Mouse (Mus musculus) midbrain, embryonic 16.5 days (tissue): ENCODE data around the gene Unc13b. TPM values are rescaled to one million over a fixed set of nuclear protein-coding genes. Genes with fewer than 3 reads are reported as not detected.
A peak's percentile ranks its signal among the peaks of the same experiment; 100 is the strongest.

Experiments used
- ATAC-seq: fragments of 200-750 bp; cut with Nextera tagmentation; 2 replicates; pipeline ENCODE4 v1.8.0; 2017; ENCODE audit warnings: moderate TSS enrichment
- H3K27ac ChIP-seq: fragments of 300-500 bp; sonication (generic); 2 replicates; pipeline ENCODE4 v1.5.1; 2014; ENCODE audit warnings: mild to moderate bottlenecking, low read length, mixed read lengths
- H3K27me3 ChIP-seq: fragments of 300-500 bp; sonication (generic); 2 replicates; pipeline ENCODE4 v1.6.1; 2014; ENCODE audit warnings: low read depth, low read length, mixed read lengths; ENCODE audit not compliant: control insufficient read depth, insufficient read depth
- H3K36me3 ChIP-seq: fragments of 300-500 bp; sonication (generic); 2 replicates; pipeline ENCODE4 v1.6.1; 2014; ENCODE audit warnings: mild to moderate bottlenecking, low read length, moderate library complexity, mixed read lengths; ENCODE audit not compliant: control insufficient read depth, insufficient read depth
- H3K4me1 ChIP-seq: fragments of 300-500 bp; sonication (generic); 2 replicates; pipeline ENCODE4 v1.6.1; 2014; ENCODE audit warnings: mild to moderate bottlenecking, low read length, mixed read lengths; ENCODE audit not compliant: control insufficient read depth, insufficient read depth
- H3K4me2 ChIP-seq: fragments of 300-500 bp; sonication (generic); 2 replicates; pipeline ENCODE4 v1.6.1; 2014; ENCODE audit warnings: mild to moderate bottlenecking, low read length, mixed read lengths
- H3K4me3 ChIP-seq: fragments of 300-500 bp; sonication (generic); 2 replicates; pipeline ENCODE4 v1.5.1; 2014; ENCODE audit warnings: low read depth, mild to moderate bottlenecking, low read length, moderate library complexity, mixed read lengths
- H3K9ac ChIP-seq: fragments of 300-500 bp; sonication (generic); 2 replicates; pipeline ENCODE4 v1.6.1; 2014; ENCODE audit warnings: low read depth, low read length, mixed read lengths
- H3K9me3 ChIP-seq: fragments of 300-500 bp; sonication (generic); replicated peaks from 2 replicates; pipeline ENCODE4 v1.6.1; 2014; ENCODE audit warnings: mild to moderate bottlenecking, low read length, mixed read lengths; ENCODE audit not compliant: control insufficient read depth, poor library complexity, severe bottlenecking
- WGBS: fragments of 180-500 bp; shearing (Covaris S2); extraction: QIAGEN DNeasy Blood & Tissue Kit; methylation state at CpG from one replicate; pipeline ENCODE4 v1.1.7; 2014; 5-methylcytosine and 5-hydroxymethylcytosine counted together
- polyA plus RNA-seq: library from polyadenylated mRNA; unstranded; fragments of >200 nt; fragmentation: Nextera tagmentation; extraction: Ambion mirVana; gene quantifications from 2 replicates; pipeline ENCODE4 v1.2.1, GENCODE M21; 2015

Gene Unc13b
- polyA plus RNA-seq, 1 experiment from 2014 or later: 19.5 TPM

GRCm38 (mm10) chr4:43266146-43266545 lies 207.4 kb downstream of the Unc13b start:
- no peak for ATAC-seq
- no peaks in the 10 kb centered on the region for H3K27me3 ChIP-seq
- WGBS: 60% methylated on average over 2 of the region's 2 CpGs
- peaks cover 10% of the 10 kb centered on the region for H3K4me1 ChIP-seq
- H3K4me3 ChIP-seq: no peak overlapping the region
- H3K27ac ChIP-seq: no peak overlapping the region
- H3K9me3 ChIP-seq: no peaks in the 10 kb centered on the region
- H3K9ac ChIP-seq: no peak overlapping the region
- H3K36me3 ChIP-seq: peaks cover 3% of the 10 kb centered on the region; the same call in 1 of the 2 replicates
- no peak overlapping the region for H3K4me2 ChIP-seq

GRCm38 (mm10) chr4:43266623-43267322 lies 208.0 kb downstream of the Unc13b start, which contains the start of gene Atp8b5:
Gene Atp8b5, plus strand, starts transcription at chr4:43267159.
- Histone ChIP-seq H3K36me3 (no peaks in the 10 kb centered on the region), H3K27ac (peak within 1 kb of the TSS; percentile 60), H3K4me2 (peak within 1 kb of the TSS; percentile 62), H3K4me3 (peak within 1 kb of the TSS; percentile 46), H3K9me3 (no peaks in the 10 kb centered on the region), H3K4me1 (peaks cover 10% of the 10 kb centered on the region), H3K9ac (peak within 1 kb of the TSS; percentile 62), H3K27me3 (no peaks in the 10 kb centered on the region)
- peak; percentile 99 for ATAC-seq
- WGBS: under 1% methylated on average over 19 of the region's 19 CpGs

GRCm38 (mm10) chr4:43267323-43267658 lies 208.5 kb downstream of the Unc13b start:
- H3K27ac ChIP-seq: peak overlapping the region; percentile 60; the same call in 1 of the 2 replicates
- H3K9me3 ChIP-seq: no peaks in the 10 kb centered on the region
- peak overlapping the region; percentile 62 for H3K4me2 ChIP-seq
- H3K36me3 ChIP-seq: no peaks in the 10 kb centered on the region
- peak overlapping the region; percentile 38; the same call in 1 of the 2 replicates for H3K9ac ChIP-seq
- WGBS: 8% methylated on average over 2 of the region's 2 CpGs
- peaks cover 10% of the 10 kb centered on the region for H3K4me1 ChIP-seq
- ATAC-seq: no peak
- H3K27me3 ChIP-seq: no peaks in the 10 kb centered on the region
- H3K4me3 ChIP-seq: peak overlapping the region; percentile 46

GRCm38 (mm10) chr4:43285476-43285875 lies 226.7 kb downstream of the Unc13b start:
- ATAC-seq: no peak
- no peaks in the 10 kb centered on the region for H3K9me3 ChIP-seq
- WGBS: 96% methylated on average over 5 of the region's 5 CpGs
- H3K4me2 ChIP-seq: no peak overlapping the region
- H3K27ac ChIP-seq: no peak overlapping the region
- no peak overlapping the region for H3K9ac ChIP-seq
- no peaks in the 10 kb centered on the region for H3K36me3 ChIP-seq
- H3K27me3 ChIP-seq: no peaks in the 10 kb centered on the region
- H3K4me3 ChIP-seq: no peak overlapping the region
- no peaks in the 10 kb centered on the region for H3K4me1 ChIP-seq

- 70% methylated on average over 3 of the region's 3 CpGs for WGBS
These were observed 228.6 kb downstream of the Unc13b start for GRCm38 (mm10) chr4:43287305-43287704.

GRCm38 (mm10) chr4:43294001-43294400 lies 235.2 kb downstream of the Unc13b start:
- Histone ChIP-seq H3K4me3 (no peak overlapping the region), H3K9ac (no peak overlapping the region), H3K4me1 (no peaks in the 10 kb centered on the region), H3K4me2 (no peak overlapping the region), H3K27me3 (no peaks in the 10 kb centered on the region), H3K27ac (no peak overlapping the region), H3K36me3 (no peaks in the 10 kb centered on the region), H3K9me3 (no peaks in the 10 kb centered on the region)
- ATAC-seq: no peak
- WGBS: 44% methylated on average over 6 of the region's 6 CpGs

More at GRCm38 (mm10) chr4:43287305-43287704, 228.6 kb downstream of the Unc13b start:
- Histone ChIP-seq H3K4me3 (no peak overlapping the region), H3K9me3 (no peaks in the 10 kb centered on the region), H3K4me1 (no peaks in the 10 kb centered on the region), H3K9ac (no peak overlapping the region), H3K36me3 (no peaks in the 10 kb centered on the region), H3K27ac (no peak overlapping the region), H3K27me3 (no peaks in the 10 kb centered on the region), H3K4me2 (no peak overlapping the region)
- ATAC-seq: no peak

- Histone ChIP-seq H3K4me1 (no peaks in the 10 kb centered on the region), H3K9ac (no peak overlapping the region), H3K27me3 (no peaks in the 10 kb centered on the region), H3K36me3 (no peaks in the 10 kb centered on the region), H3K27ac (peak overlapping the region; percentile 12; the same call in 1 of the 2 replicates), H3K4me2 (no peak overlapping the region), H3K4me3 (no peak overlapping the region), H3K9me3 (no peaks in the 10 kb centered on the region)
- 23% methylated on average over 11 of the region's 11 CpGs for WGBS
- ATAC-seq: peak; percentile 85
These were observed 251.1 kb downstream of the Unc13b start for GRCm38 (mm10) chr4:43309696-43310338.
